Mouse (Mus musculus): ENCODE data around the gene Vps13d. TPM values are rescaled to one million over a fixed set of nuclear protein-coding genes. Genes with fewer than 3 reads are reported as not detected.

The Vps13d gene
- total RNA-seq, 2 experiments from 2014 or later, result 26.3 to 27.2 TPM

DNA sequence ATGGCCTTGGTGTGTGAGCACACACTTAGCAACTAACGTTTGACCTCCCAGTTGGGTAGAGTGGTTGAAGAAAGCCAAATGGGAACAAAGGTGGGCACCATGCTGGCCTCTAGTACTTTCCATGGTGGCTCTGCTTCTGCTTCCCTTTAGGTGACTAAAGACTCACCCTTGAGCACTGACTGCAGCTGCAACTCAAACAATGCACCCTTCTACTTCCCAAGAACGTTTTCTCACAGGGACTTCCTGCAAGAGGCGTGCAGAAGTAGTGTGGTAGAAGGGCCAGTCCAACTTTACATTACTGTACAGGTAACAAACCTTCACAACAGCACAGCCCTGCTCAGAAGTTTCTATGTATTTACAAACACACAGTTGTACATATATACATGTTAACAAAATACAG lies 220.3 kb downstream of the Vps13d start:
- DNase-seq, result no peak

DNA sequence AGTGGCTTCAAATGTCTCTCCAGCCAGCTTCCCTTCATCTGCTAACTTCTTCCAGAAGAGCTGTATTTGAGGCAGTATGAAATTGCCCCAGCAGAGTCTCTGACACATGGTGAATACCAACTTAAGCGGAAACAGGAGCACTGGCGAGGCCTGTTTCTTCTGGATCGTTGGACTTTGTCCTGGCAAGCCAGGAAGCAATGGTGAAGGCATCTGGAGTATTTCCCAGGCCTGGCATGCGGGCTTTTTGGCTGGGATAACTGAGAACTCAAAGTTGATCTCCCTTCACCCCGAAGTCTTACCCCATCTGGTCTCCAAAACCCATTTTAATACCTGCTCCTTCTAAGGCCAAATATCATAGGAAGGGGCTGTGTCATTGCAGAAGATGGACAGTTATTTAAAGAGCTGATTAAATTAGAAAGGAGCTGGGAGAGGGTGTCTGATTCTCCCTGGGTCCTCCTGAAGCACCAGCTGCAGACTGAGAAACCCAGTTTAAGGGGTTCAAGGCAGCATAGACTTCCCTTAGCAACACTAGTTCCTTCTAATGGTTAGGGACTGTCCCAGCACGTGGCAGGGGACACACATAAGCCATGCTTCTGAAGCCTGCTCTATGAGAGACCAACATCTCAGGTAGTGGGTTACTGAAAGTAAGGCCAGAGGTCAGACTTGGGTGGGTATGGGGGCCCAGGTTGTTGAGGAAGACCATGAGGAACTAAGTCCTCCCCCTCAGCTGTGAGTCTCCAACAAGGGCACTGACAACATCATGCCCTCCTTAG lies 221.7 kb downstream of the Vps13d start:
- peak; percentile 52 for DNase-seq

DNA sequence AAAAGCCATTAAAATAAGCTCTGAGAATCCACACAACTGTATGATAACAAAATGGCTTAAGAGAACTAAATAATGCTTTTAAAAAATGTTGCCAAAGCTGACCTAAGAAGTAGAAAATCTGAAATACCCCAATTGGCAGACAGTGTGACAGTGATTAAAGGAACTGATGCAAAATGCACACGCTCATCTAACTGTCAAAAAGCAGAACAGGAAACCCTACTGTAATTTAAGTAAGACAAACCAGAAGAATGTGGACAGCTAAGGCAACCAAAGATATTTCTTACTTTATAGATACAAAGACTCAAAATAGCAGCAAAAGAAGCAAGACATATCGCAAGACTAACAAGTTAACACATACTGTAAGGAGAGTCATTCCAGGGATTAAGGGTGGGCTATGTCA lies 223.8 kb downstream of the Vps13d start:
- no peak for DNase-seq

DNA sequence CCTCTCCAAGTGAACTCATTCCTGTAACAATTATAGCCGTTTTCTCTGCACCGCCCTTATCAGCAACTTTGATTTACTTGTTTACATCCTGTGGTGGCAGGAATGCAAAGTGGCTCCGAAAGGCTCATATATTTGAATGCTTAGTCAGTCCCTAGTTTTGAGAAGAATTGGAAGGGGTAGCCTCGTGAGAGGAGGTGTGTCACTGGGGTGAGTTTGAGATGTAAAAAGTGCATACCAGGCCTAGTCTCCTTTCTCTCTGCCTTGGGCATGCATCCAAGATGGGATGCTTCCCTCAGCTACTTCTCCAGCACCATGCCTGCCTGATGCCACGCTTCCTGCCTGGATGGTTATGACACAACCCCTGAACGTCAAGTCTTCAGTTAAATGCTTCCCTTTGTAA lies 225.8 kb downstream of the Vps13d start:
- no peak for DNase-seq

DNA sequence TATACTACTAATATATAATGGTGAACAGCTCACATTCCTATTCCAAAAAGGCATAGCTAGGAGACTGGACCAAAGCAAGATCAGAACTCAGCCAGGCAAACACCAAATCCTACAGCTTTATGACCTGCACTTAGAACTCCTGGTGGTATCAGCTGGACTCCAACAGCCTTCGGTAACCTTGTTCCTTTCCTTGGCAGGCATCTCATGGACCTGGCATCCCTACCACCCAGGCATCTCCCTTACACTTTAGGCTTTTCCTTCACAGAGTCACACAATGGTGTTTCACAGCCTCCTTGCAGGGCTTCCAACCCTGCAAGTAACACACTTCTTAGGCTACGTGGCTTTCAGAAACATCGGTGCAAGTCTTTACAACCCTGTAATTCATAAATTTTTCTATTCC lies 226.4 kb downstream of the Vps13d start:
- DNase-seq, result no peak

DNA sequence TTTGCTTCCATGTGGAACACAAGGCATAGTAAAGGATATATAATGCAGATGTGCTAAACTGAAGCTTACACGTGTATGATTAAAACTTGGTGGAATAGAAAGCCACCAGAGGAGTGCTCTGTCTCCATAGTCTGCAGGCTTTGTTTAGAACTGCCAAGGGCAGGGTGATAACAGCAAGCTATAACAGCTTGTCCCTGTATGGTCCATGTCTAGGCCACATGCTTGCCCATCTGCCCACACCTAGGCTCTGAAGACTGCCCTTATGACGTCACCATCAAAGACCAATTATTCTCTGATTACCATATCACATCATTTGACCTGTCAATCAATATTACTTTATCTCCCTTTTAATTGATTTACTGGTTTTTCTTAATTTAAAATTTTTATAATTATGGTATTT lies 229.6 kb downstream of the Vps13d start:
- DNase-seq, result no peak

DNA sequence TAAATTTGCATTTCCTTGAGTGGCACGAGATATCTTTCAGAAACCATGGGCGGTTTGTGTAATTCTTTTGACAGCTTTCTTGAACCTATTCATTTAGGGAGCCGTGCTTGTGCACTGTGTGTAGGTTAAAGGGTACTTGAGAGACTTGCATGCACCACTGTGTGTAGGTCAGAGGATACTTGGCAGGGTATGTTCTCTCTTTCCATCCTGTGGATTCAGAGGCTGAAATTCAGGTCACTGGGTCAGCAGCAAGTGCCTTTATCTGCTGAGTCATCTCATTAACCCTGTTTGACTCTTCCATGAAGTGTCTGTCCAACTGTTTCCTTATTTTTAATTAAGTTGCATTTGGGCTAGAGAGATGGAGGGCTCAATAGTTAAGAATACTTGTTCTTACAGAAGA lies 233.1 kb downstream of the Vps13d start:
- DNase-seq, result no peak

DNA sequence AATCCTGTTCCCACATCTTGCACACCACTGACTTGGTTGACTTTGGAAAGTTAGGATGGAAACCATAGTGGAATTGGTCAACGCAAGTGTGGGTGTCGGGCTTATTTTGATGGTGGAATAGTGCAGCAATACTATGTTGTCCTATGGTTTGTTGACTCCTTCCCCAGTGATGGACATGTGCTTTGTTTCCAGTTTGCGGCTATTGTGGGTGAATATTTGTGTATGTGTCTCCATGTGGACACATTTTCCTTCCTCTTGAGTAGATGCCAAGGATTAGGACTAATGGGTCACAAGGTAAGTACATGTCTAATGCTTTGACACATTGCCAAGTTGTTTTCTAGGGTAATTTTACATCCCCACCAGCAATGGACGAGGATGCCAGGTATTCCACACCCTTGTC lies 233.6 kb downstream of the Vps13d start:
- no peak for DNase-seq

DNA sequence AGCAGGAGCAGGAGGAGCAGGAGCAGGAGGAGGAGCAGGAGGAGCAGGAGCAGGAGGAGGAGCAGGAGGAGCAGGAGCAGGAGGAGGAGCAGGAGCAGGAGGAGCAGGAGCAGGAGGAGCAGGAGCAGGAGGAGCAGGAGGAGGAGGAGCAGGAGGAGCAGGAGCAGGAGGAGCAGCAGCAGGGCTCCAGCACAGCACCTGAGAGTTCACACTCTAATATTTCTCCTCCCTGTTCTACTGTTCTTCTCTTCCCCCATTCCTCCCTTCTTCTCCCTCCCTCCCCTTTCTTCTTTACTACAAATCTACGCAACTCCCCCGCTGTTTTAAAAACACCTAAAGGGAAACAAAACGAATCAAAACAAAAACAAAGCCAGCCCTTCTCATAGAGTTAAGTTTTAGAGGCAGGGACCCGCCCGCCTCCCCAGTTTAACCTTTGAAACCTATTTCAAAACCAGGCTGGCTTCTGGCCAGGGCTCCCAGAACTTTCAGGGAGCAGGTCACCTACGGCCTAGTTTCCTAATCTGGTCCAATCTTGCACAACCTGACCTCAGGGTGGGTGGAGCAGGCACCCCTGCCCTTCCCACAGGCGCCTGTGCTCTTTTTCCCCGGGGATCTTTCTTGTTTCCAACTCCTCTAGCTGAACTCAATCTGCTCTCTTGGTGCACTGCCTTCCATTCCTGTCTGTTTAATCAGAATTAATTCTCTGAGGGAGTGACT lies 234.5 kb downstream of the Vps13d start:
- peak; percentile 23 for DNase-seq

DNA sequence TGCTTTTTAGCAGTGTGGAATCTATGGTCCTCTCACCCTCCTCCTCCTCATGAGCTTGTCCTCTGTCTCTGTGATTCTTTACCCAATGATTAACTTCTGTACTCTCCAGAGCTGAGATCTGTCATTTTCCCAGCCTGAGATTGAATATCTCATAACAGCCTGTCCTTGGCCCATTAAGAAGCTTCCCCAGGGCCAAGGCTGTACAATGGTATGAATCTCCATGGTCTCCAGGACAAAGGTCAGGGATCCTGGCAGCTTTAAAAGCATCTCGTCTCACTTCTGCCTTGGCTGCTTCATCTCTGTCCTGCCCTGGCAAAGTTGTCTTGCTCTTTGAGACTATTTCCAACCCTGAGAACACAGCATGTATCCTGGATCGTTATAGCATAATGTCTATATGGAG lies 237.1 kb downstream of the Vps13d start:
- no peak for DNase-seq

DNA sequence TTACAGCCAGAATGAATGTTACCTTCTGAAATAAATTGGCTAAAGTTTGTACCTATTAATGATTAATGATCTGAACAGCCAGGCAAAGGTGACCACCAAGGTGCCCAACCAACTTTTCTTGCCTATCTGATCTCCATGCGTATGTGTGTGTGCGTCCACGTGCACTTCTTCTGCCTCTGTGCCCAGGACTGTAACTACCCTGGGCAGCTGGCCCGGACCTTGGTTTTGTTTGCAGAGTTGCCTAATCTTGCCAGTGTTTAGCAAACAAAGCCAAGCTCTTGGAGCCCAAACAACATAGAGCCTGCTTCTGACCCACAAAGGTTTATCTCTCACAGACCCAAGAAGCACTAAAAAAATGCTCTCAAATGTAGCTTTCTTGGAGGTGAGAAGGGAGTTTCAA lies 237.6 kb downstream of the Vps13d start:
- no peak for DNase-seq

DNA sequence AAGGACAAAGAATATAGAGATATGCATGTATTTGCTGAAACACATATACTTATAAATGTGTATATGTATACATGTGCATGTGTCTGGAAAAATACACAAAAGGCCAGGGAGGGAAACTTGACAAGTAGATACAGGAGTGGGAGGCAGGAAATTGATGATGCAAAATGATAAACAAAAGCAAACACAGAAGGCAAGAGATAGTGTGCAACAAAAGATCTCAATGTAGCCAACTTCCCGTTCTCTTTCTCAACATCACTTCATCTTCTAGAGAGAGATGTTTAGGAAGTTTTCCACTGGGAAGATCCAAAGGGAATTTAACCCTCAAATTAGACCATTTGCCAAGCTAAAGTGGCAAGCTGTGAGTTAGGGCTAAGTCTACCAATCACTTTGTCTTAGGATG lies 238.5 kb downstream of the Vps13d start:
- no peak for DNase-seq

DNA sequence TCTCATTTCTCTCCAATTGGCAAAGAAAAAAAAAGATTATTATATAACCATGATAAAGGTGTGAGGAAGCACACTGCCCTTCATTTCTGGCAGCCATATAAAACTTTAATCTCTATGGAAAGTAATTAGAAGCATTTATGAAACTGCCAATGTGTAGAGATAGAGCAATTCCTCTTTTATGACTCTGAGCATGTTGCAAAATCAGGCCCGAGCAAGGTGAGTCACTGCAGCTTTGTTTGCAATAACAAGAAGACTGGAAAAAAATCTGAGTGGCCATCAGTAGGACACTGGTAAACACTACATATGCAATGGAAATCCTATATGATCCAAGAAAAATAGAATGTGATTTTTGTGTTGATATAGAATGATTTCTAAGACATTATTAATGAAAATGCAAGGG lies 238.9 kb downstream of the Vps13d start:
- DNase-seq, result no peak

DNA sequence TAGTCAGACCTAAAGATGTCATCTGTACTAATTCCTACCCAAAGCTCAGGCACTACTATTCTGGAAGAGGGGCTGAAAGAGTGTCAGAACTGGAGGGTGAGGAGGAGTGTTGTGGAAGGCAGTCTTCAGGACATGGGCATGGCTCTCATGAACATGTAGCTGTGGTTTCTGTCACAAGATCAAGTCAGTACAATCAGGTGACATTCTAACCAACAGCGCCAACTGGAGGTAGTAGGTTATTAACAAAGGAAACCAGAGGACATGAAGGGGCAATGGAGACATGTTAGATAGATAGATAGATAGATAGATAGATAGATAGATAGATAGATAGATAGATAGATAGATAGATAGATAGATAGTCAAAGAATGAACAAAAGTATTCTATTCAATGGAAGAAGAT lies 241.4 kb downstream of the Vps13d start:
- no peak for DNase-seq

DNA sequence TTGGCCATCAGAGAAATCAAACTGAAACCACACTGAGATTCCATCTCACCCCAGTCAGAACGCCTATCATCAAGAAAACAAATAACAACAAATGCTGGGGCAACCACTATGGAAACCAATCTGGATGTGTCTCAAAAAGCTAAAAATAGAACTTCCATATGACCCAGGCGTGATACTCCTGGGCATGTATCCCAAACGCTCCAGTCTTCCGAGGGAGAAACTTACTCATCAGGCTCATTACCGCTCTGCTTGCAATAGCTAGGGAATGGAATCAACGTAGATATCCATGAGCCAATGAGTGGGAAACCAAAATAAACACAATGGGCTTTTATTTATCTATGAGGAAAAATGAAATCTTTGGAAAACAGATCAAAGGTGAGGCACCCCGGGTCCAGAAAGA lies 242.9 kb downstream of the Vps13d start:
- DNase-seq, result no peak

DNA sequence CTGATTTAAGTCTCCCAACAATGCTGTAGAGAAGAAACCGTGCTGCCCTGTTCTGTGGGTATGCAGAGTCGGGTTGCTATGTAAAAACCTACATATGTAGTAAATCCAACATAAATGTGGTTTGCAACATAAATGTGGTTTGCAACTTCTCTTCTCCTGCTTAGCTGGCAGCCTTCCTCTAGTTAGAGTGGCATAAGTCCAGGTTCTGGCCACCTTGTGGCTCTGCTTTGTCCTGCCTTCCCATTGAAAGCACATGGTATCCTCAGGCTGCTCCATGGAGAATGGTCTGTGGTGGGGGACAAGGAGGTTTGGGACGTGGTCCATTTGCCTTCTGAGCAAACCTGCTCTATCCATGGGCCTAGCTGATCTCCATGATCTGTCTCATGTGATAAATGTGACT lies 243.9 kb downstream of the Vps13d start:
- DNase-seq, result no peak

DNA sequence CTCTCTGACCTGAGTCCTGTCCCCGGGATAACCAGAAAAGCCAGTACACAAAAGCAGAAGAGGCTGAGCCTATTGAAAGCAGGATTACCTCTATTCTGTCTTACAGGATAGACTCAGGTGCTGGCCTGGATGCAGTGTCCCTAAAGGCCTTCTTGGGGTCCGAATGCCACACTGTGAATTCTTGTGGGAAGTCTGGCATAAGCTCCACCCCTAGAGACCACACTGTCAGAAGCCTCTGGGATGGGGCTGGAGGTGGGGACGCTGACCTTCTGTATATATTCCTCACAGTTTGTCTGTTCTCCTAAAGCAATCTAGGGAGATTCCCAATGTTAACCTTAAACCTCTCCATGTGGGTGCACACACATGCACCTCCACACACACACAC lies 244.5 kb downstream of the Vps13d start:
- DNase-seq, result no peak

DNA sequence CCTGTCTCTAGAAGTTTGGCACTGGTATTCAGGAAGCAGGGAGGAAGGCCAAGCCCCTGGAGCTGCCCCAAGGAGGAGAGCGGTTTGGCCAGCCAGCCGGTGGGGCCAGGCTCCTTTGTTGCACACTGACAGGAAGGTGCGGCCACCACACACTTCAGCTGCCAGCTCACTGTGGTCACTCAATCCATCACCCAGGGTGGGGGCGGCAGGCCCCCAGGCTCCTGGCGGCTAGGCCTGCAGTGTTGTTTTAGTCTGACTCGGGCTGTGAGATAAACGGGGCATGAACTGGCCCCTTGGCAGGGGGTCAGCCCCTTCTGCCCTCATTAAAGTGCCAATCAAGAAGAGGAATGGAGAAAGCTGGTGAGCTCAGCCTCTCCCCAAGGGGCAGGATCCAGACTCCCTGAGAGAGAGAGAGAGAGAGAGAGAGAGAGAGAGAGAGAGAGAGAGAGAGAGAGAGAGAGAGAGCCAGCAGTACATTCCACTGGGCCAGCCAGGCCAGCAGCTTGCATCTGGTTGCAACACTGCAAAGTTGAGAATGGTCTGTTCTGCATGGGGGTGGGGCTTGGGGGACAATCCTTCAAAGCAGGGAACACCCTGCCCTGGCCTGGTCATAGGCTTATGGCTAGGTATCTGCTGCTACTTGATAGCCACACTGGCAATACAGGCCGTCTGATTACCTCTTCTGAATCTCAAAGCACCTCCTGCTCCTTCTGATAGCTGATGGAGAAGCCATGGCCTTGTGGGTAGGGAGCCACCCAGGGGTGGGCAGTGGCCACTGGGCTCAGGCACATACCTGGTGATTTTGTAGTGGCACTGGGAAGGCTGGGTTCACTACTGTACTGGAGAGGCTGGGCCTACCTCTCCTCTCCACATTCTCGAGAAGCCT lies 245.1 kb downstream of the Vps13d start:
- DNase-seq, result peak; percentile 63

DNA sequence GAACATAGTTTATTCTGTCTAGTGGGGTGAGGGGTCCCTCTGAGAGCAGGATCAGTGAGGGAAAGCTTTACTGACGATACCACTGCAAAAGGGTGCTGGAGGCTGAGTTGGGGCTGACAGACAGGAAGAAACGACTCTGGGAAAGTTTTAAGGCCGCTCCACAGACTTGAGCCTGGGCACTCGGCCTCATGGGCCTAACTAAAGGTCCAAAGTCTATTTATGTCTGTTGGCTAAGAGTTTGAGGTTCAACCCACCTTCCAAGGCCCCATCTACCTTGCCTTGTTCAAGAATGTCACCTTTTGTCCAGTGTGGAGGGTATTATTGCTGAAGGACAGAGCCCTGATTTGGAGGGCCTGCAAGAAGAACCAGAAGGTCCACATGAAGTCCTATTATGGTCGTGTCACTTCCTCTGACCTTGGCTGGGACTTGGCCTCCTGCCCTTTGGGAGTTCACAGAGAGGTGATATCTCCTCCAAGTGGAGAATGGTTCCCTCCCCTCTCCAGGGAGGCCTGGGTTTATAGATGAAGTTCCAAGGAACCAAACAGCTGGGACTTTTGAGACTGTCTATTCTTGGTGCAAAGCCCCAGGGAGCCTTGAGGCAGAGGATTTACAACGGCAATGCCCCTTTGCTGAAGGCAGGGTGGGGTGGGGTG lies 246.9 kb downstream of the Vps13d start:
- DNase-seq, result peak; percentile 72

DNA sequence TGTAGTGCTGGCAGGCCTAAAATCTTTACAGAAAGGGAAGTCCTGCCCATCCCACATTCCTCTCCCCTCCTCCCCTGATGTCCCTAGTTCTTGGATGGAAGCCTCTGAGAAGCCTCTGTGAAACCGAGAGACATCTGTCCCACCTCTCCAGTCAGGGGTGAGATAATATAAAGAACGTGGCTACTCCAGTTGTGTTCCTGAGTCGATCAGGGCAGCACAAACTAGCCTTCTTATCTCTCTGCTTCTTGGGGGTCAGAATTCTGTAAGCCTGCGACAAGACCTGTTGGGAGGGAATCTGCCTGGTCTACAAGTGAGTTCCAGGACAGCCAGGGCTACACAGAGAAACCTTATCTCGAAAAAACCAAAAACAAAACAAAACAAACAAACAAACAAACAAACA lies 251.5 kb downstream of the Vps13d start:
- no peak for DNase-seq

DNA sequence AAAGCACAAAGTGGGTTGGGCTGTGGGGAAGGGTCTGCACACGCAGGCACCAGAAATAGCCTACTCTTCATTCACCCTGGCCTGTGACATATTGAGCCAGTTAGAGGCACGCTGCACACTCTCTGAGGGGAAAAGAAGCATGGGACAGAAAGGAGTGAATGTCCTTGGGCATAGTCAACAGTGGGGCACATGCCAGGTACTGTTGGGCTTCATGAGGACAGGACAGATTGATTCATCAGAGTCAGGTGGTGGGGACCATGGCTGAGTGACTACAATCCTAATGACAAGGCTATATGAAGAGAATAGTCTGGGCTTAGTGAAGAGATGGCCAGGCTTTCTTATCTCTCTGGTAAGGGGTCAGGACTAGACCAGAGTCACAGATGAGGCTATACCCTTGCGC lies 252.4 kb downstream of the Vps13d start:
- DNase-seq, result no peak

DNA sequence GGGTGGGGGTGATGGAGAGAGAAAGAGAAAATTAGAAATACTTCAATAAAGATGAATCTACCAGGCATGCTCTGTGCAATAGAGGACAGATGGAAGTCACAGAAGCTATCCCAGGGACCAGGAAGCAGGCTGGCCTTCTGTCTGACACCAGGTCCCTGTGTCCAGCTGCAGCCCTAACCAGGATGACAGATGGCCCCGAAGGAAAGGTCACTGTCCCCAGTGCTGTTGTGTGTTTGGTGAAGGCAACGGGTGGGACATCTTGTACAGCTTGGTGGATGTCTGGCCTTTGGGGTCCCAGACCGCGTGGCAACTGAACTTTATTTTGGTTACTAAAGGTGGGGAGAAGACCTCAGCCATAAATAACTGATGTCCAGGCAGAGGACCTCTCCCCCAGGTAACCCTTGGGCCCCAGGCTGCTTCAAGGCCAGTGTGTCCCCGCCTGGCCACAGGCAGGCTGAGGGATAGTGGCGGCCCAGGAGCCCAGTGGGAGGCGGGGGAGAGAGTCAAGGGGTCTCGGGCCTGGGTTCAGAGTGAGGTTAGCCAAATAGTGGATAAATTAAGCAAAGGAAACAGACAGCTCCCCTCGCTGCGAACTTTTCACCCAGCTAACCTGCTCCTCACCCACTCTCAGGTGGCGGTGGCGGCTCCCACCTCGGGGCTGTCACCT lies 253.9 kb downstream of the Vps13d start:
- no peak for DNase-seq
